Mouse (Mus musculus): ENCODE results near the gene Ifnk. TPM values are rescaled to one million over a fixed set of nuclear protein-coding genes. Genes with fewer than 3 reads are reported as not detected.
A peak's percentile ranks its signal among the peaks of the same experiment; 100 is the strongest.

The Ifnk gene
- total and polyA plus RNA-seq, 3 experiments, result not detected

DNA sequence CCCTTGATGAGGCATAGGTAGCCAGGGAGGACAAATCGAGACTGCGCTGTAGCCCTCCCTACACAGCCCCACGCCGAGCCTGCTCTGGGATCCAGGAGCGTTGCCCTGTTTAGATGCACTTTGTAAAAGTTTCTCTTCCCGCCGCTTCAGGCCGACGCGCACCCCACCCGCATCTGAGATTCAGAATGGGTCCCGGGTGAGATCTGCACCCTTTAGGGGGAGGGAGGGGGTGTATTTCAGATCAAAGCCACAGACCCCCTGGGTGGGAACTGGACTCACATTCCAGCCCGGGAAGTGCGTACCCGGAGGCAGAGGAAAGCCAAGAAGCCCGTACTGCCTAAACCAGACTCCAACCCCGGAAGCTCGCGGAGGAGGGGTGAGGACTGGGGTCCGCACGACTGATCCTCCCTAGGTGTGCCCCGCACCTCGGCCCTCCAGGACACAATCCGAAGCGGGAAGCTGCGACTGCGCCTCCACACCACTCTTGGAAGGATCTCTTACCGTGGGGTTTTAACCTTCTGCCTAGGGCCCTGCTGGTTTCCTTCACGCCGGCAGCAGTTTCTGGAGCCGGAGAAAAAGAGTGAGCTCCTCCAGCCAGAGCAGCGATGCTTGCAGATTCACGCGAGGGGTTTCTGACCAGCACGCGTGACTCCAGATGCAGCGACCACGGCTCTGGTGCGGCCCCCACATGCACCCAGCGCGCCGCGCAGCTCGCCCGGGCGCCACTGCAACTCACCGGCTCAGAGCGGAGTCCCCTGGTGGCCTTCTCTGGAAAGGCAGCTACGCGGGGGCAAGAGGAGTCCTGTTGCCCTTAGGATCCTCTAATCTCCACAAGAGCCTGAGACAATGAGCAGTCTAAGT lies 5.1 kb downstream of the Ifnk start, which contains the start of gene Mob3b (continued):
- peak; percentile 79 for TF ChIP-seq SMC3 (IDR thresholded peaks at IDR 0.05; ENCODE audit: low read depth, low read length)
- TF ChIP-seq MEF2A (IDR thresholded peaks at IDR 0.05; ENCODE audit: extremely low read depth, insufficient replicate concordance, low read depth, low read length, poor library complexity, severe bottlenecking), result no peak
- TF ChIP-seq TBP (IDR thresholded peaks at IDR 0.05; ENCODE audit: low read depth, low read length), result 0 out of 2 replicates have a peak, but pooled peaks have one; percentile 8
- no peak for TF ChIP-seq TCF12 (IDR thresholded peaks at IDR 0.05; ENCODE audit: low read depth, low read length)
- no peak for TF ChIP-seq ZMIZ1 (IDR thresholded peaks at IDR 0.05; ENCODE audit: low read depth, low read length)
- TF ChIP-seq NELFE (IDR thresholded peaks at IDR 0.05; ENCODE audit: low read depth, low read length), result peak; percentile 63
- no peak for TF ChIP-seq POLR2AphosphoS2 (IDR thresholded peaks at IDR 0.05; ENCODE audit: low read length)
- TF ChIP-seq SIN3A (IDR thresholded peaks at IDR 0.05; ENCODE audit: low read length), result peak; percentile 58
- peak; percentile 24; the same call in 1 of the 2 replicates for TF ChIP-seq NRF1 (IDR thresholded peaks at IDR 0.05; ENCODE audit: insufficient read depth, low read depth, low read length, poor library complexity, severe bottlenecking)
- no peak for TF ChIP-seq TAL1 (IDR thresholded peaks at IDR 0.05; ENCODE audit: low read length)
- TF ChIP-seq ZNF384 (IDR thresholded peaks at IDR 0.05; ENCODE audit: low read depth, low read length), result no peak

DNA sequence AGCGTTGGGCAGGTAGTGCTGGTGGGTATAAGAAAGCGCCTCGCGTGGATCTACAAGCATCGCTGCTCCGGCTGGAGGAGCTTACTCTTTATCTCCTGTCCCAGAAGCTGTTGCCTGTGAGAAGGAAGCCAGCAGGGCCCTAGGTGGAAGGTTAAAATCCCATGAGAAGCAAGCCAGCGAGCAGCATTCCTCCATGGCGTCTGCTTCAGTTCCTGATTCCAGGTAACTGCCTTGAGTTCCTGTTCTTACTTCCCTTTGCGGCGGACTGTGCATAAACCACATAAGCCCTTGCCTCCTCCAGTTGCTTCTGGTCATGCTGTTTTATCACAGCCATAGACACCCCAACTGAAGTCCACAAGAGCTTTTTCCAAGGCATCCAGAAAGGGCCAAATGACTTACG lies 6.0 kb downstream of the Ifnk start:
- peak; percentile 64 for DNase-seq (ENCODE audit: low read depth, low spot score)
- Histone ChIP-seq H3K36me3 (ENCODE audit: control insufficient read depth in 1 of 2, insufficient read depth in 2 of 2, low read length in 2 of 2) (peaks cover 0 to 3% of the 10 kb centered on the region in 2 experiments; a peak in 2 of 4 replicates), H3K79me2 (ENCODE audit: control insufficient read depth, insufficient read depth, low read length, poor library complexity) (peaks cover 1% of the 10 kb centered on the region; the same call in 1 of the 2 replicates), H3K27me3 (ENCODE audit: control insufficient read depth in 1 of 2, insufficient read depth in 2 of 2, low read length in 2 of 2) (no peaks in the 10 kb centered on the region), H3K27ac (ENCODE audit: control insufficient read depth, low read depth, low read length) (no peak overlapping the region), H3K4me1 (ENCODE audit: control insufficient read depth in 1 of 2, insufficient read depth in 2 of 2, low read length in 2 of 2) (peaks cover 2 to 10% of the 10 kb centered on the region in 2 experiments), H3K9ac (ENCODE audit: control insufficient read depth, low read depth, low read length, poor library complexity, severe bottlenecking) (no peak overlapping the region), H3K9me3 (replicated peaks; ENCODE audit: insufficient read depth, low read length) (no peaks in the 10 kb centered on the region), H3K4me3 (ENCODE audit: control insufficient read depth in 1 of 2, insufficient read depth in 1 of 2, low read depth in 2 of 2, low read length in 2 of 2) (peak overlapping the region in 1 of 2 experiments; percentile 77; a peak in 1 of 4 replicates)
- no peak for TF ChIP-seq TAL1 (IDR thresholded peaks at IDR 0.05; ENCODE audit: low read length)
- TF ChIP-seq POLR2A (IDR thresholded peaks at IDR 0.05; ENCODE audit: control insufficient read depth in 1 of 2, insufficient read depth in 1 of 2, low read depth in 1 of 2, low read length in 2 of 2, poor library complexity in 1 of 2), result no peak
- TF ChIP-seq POLR2AphosphoS2 (IDR thresholded peaks at IDR 0.05; ENCODE audit: low read length), result no peak
- TF ChIP-seq RCOR1 (IDR thresholded peaks at IDR 0.05; ENCODE audit: low read depth, low read length), result no peak
- TF ChIP-seq BHLHE40 (IDR thresholded peaks at IDR 0.05; ENCODE audit: borderline replicate concordance, low read depth, low read length), result no peak
- no peak for TF ChIP-seq MAFK (IDR thresholded peaks at IDR 0.05; ENCODE audit: borderline replicate concordance, low read depth, low read length)
- no peak for TF ChIP-seq NELFE (IDR thresholded peaks at IDR 0.05; ENCODE audit: low read depth, low read length)
- no peak for TF ChIP-seq SIN3A (IDR thresholded peaks at IDR 0.05; ENCODE audit: low read length)
- TF ChIP-seq POLR2AphosphoS5 (IDR thresholded peaks at IDR 0.05; ENCODE audit: borderline replicate concordance, low read depth, low read length), result no peak
- TF ChIP-seq EP300 (IDR thresholded peaks at IDR 0.05; ENCODE audit: low read depth in 1 of 2, low read length in 2 of 2), result no peak
- TF ChIP-seq MYB (IDR thresholded peaks at IDR 0.05; ENCODE audit: low read depth, low read length), result no peak
